29 mouse cellular contexts compared by ENCODE assay signal in the genomic region with DNA sequence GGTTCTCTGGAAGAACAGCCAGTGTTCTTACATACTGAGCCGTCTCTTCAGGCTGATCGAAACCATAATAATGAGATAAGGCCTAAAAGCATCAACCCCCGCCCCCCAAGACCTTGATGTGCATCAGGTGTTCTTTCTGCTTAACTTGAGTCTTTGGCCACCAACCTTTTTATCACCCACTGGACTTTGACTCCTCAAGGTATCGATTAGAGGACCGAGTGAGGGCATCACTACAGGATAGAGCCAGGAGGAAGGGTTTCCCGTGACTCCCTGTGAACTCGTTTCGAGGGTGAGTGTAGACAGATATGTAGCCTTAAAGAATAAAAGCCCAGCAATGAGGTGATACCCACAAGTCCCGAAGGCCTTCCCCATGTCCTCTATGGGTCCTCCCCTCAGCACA. TPM values are rescaled to one million over a fixed set of nuclear protein-coding genes. Genes with fewer than 3 reads are reported as not detected.
"Had no signal": no experiment of that assay in that cellular context is flagged by ENCODE, and none has a peak within 500 bp of the region (broad histone marks: within the 10 kb centered on the region; RNA-seq: fewer than 3 reads in every experiment).

No protein-coding gene starts in this region.

- H3K4me2 ChIP-seq: heart, embryonic 12.5 days; hindbrain, embryonic 12.5 days; hindbrain, embryonic 14.5 days; limb, embryonic 12.5 days; liver, embryonic 12.5 days had no signal

- H3K4me1 ChIP-seq: heart, embryonic 10.5 days; heart, embryonic 12.5 days; hindbrain, embryonic 10.5 days; hindbrain, embryonic 12.5 days; limb, embryonic 10.5 days; limb, embryonic 12.5 days; liver, embryonic 12.5 days had no signal

- H3K4me3 ChIP-seq: gastrocnemius, adult 2 months; heart, embryonic 10.5 days; heart, embryonic 12.5 days; hindbrain, embryonic 10.5 days; hindbrain, embryonic 12.5 days; layer of hippocampus, adult 2 months; left cerebral cortex, adult 2 months; limb, embryonic 10.5 days; limb, embryonic 12.5 days; liver, embryonic 12.5 days had no signal

- H3K9ac ChIP-seq: heart, embryonic 12.5 days; hindbrain, embryonic 12.5 days; hindbrain, embryonic 14.5 days; limb, embryonic 12.5 days; liver, embryonic 12.5 days; liver, embryonic 14.5 days had no signal

- H3K27ac ChIP-seq: gastrocnemius, adult 2 months; heart, embryonic 10.5 days; hindbrain, embryonic 10.5 days; hindbrain, embryonic 12.5 days; hindbrain, embryonic 14.5 days; layer of hippocampus, adult 2 months; left cerebral cortex, adult 2 months; limb, embryonic 10.5 days; limb, embryonic 12.5 days; liver, embryonic 12.5 days; liver, embryonic 14.5 days had no signal

- DNase-seq: gastrocnemius, adult 2 months; gastrocnemius, postnatal 10 days; gastrocnemius, postnatal 25 days; heart, adult 18-20 months; heart, postnatal 10 days; heart, postnatal 4 days; kidney, adult 11 months; kidney, adult 8-10 months; kidney, postnatal 10 days; kidney, postnatal 25 days; kidney, postnatal 4 days had no signal

- H3K36me3 ChIP-seq: heart, embryonic 10.5 days; heart, embryonic 12.5 days; hindbrain, embryonic 10.5 days; hindbrain, embryonic 12.5 days; limb, embryonic 10.5 days; limb, embryonic 12.5 days; liver, embryonic 12.5 days had no signal

- H3K27me3 ChIP-seq: heart, embryonic 12.5 days; hindbrain, embryonic 12.5 days; limb, embryonic 12.5 days; liver, embryonic 12.5 days had no signal

- ATAC-seq: hindbrain, embryonic 16.5 days; inflammation-experienced regulatory T-cells, adult 6 months; liver, embryonic 12.5 days had no signal

- H3K9me3 ChIP-seq: heart, embryonic 10.5 days; heart, embryonic 12.5 days; hindbrain, embryonic 10.5 days; hindbrain, embryonic 12.5 days; limb, embryonic 10.5 days; limb, embryonic 12.5 days; liver, embryonic 12.5 days had no signal

RNA-seq across cellular contexts. Expression of gene Hamp, which starts 41.5 kb away (rescaled TPM):
- polyA plus RNA-seq: frontal cortex, adult 2 months; heart, embryonic 10.5 days; heart, embryonic 12.5 days; heart, embryonic 14.5 days; heart, embryonic 16.5 days; hindbrain, embryonic 10.5 days; hindbrain, embryonic 12.5 days; hindbrain, embryonic 14.5 days; hindbrain, embryonic 16.5 days; inflammation-experienced regulatory T-cells, adult 6 months; kidney, embryonic 14.5 days; kidney, embryonic 16.5 days; limb, embryonic 10.5 days; limb, embryonic 12.5 days; liver, embryonic 12.5 days had no signal
